Mouse (Mus musculus) lung, postnatal 0 days (tissue): ENCODE results near the gene Mettl5.

ENCODE experiments used
- CTCF ChIP-seq: IDR thresholded peaks from 2 replicates; pipeline ENCODE4 v1.5.1; 2016; ENCODE audit warnings: antibody characterized with exemption, mild to moderate bottlenecking
- EP300 ChIP-seq: IDR thresholded peaks from 2 replicates; pipeline ENCODE4 v1.6.1; 2016; ENCODE audit warnings: antibody characterized with exemption, mild to moderate bottlenecking, control low read depth

DNA sequence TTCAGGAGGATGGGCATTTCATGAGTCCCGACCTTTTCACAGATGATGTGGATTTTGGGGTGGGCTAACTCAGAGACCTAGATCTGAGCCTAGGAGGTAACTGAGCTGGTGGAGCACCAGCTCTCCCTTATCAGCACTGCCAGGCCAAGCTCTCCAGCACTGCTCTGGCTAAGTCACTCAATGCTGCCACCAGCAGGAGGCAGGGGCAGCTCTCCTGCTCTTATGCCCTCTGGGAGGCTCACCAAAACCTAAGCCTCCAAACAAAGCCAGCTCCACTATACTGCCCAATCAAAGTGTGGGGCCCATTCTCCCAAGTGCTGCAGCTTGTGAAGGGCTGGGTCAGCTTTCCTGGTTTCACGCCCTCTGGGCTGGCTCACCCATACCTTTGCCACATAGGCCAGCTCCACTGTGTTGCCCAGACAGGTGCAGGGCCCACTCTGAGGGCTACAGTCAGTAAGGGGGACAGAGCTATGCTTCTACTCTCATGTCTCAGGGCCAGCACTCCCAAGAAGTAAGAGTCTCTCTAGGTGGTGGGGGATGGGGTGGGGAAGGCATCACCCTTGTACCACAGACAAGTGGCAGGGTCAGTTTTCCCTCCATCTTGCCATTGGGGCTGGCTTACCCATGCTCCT, 33.9 kb downstream of the Mettl5 start:
- TF ChIP-seq CTCF (peak; percentile 47), EP300 (no peak)
